Mouse (Mus musculus) E14TG2a.4 (cell line): ENCODE data around the gene Ybey.

Experiments
- H3K27me3 ChIP-seq: 2 replicates; pipeline ENCODE4 v1.6.1; 2014; ENCODE audit warnings: low read length, control low read depth; ENCODE audit not compliant: insufficient read depth
- H3K36me3 ChIP-seq: 2 replicates; pipeline ENCODE4 v1.6.1; 2014; ENCODE audit warnings: low read length, control low read depth; ENCODE audit not compliant: insufficient read depth
- H3K4me1 ChIP-seq: replicated peaks from 2 replicates; pipeline ENCODE4 v1.6.1; 2014; ENCODE audit warnings: low read depth, low read length, control low read depth
- H3K4me3 ChIP-seq: replicated peaks from 2 replicates; pipeline ENCODE4 v1.5.1; 2014; ENCODE audit warnings: mild to moderate bottlenecking, low read length
- H3K9me3 ChIP-seq: 2 replicates; pipeline ENCODE4 v1.6.1; 2014; ENCODE audit warnings: low read length, control low read depth
- CTCF ChIP-seq: conservative IDR thresholded peaks from 2 replicates; pipeline ENCODE4 v1.5.1; 2014; ENCODE audit warnings: low read length
- NANOG ChIP-seq: IDR thresholded peaks from 2 replicates; pipeline ENCODE4 v1.6.1; 2014; ENCODE audit warnings: borderline replicate concordance, low read length, mixed read lengths
- POU5F1 ChIP-seq: IDR thresholded peaks from 2 replicates; pipeline ENCODE4 v1.6.1; 2014; ENCODE audit warnings: low read length, borderline replicate concordance

Gene Ybey

DNA sequence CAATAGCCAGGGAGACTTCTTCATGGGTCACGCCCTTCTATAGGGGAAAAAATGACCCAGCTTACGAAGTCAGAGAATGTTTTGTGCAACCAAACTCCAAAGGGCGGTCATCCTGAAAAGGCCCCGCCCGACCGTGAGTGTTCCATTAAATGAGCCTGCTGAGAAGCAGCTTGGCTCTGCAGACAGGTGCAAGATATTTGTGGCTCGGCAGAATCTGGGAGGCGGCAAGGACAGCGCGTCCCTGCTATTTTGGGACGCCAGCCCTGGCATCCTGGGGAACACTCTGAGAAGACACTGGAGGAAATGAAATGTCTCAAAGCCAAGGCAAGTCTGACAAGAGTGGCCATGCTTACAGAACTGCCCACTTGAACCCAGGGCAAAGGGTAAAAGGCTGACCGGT lies 52.1 kb downstream of the Ybey start:
- H3K36me3 ChIP-seq: peaks cover 100% of the 10 kb centered on the region
- TF ChIP-seq CTCF: no peak
- TF ChIP-seq POU5F1: no peak
- TF ChIP-seq NANOG: no peak
- no peak overlapping the region for H3K4me3 ChIP-seq
- no peaks in the 10 kb centered on the region for H3K27me3 ChIP-seq
- H3K9me3 ChIP-seq: no peaks in the 10 kb centered on the region
- H3K4me1 ChIP-seq: peaks cover 42% of the 10 kb centered on the region
